Mouse (Mus musculus) G1E (cell line): ENCODE measurements around the gene Ccr2. TPM values are rescaled to one million over a fixed set of nuclear protein-coding genes. Genes with fewer than 3 reads are reported as not detected.
"Not testable (repeated sequence)": the region's sequence is repeated elsewhere in the genome, so short reads cannot be mapped to it uniquely, and the experiment has no call there.

Source experiments
- ATAC-seq: 2 replicates; pipeline ENCODE4 v1.8.0; 2016; ENCODE audit warnings: mild to moderate bottlenecking; ENCODE audit not compliant: insufficient number of reproducible peaks, poor library complexity, low FRiP score, severe bottlenecking; ENCODE audit errors: extremely low read depth
- DNase-seq: peaks from one replicate; pipeline ENCODE4 v3.0.0; 2012; ENCODE audit warnings: low spot score
- H3K27me3 ChIP-seq: 2 replicates; pipeline ENCODE4 v1.6.1; 2012; ENCODE audit warnings: mild to moderate bottlenecking, low read length, inconsistent platforms; ENCODE audit not compliant: insufficient read depth
- H3K36me3 ChIP-seq: replicated peaks from 2 replicates; pipeline ENCODE3; 2012; ENCODE audit warnings: mild to moderate bottlenecking, inconsistent platforms
- H3K4me1 ChIP-seq: 2 replicates; pipeline ENCODE4 v1.6.1; 2012; ENCODE audit warnings: low read depth, low read length, inconsistent platforms, mixed read lengths; ENCODE audit not compliant: insufficient read depth
- H3K4me3 ChIP-seq: 2 replicates; pipeline ENCODE4 v1.5.1; 2012; ENCODE audit warnings: low read depth, mild to moderate bottlenecking, inconsistent platforms, low read length, moderate library complexity, mixed read lengths
- H3K9me3 ChIP-seq: replicated peaks from 2 replicates; pipeline ENCODE4 v1.6.1; 2012; ENCODE audit warnings: inconsistent platforms
- CTCF ChIP-seq: IDR thresholded peaks from 2 replicates; pipeline ENCODE4 v1.5.1; 2012; ENCODE audit warnings: low read depth, low read length, inconsistent platforms, mixed read lengths
- GATA1 ChIP-seq: IDR thresholded peaks from 2 replicates; pipeline ENCODE4 v1.6.1; 2012; ENCODE audit warnings: borderline replicate concordance, low read length, inconsistent platforms, mixed read lengths
- GATA2 ChIP-seq: IDR thresholded peaks from 2 replicates; pipeline ENCODE4 v1.6.1; 2012; ENCODE audit warnings: low read depth, low read length, inconsistent platforms, borderline replicate concordance
- POLR2AphosphoS5 ChIP-seq: IDR thresholded peaks from 2 replicates; pipeline ENCODE4 v1.6.1; 2012; ENCODE audit warnings: low read depth, low read length, inconsistent platforms; ENCODE audit not compliant: insufficient replicate concordance
- TAL1 ChIP-seq: conservative IDR thresholded peaks from 2 replicates; pipeline ENCODE4 v1.6.1; 2012; ENCODE audit warnings: low read depth, low read length, inconsistent platforms, mixed read lengths
- polyA plus RNA-seq: library from polyadenylated mRNA; stranded (reverse); fragments of >175 nt; gene quantifications from 2 replicates; pipeline ENCODE4 v1.2.3, GENCODE M21; 2012
- total RNA-seq, 2 experiments: library from RNA; stranded (forward) in 1 of 2; stranded (reverse) in 1 of 2; fragments of 200-1000 nt in 1 of 2; fragments of >200 nt in 1 of 2; fragmentation: Nextera tagmentation in 1 of 2; gene quantifications; 2 replicates each; pipeline ENCODE4 v1.2.3; 2014 to 2017

The Ccr2 gene
- 0.24 TPM in 1 of 2 replicates, not detected in the other for total RNA-seq (2014; fragmentation: Nextera tagmentation)
- total RNA-seq (2017) = 0.46 and 0.93 TPM in 2 replicates
- polyA plus RNA-seq = not detected in 2 replicates

- H3K4me1 ChIP-seq = peaks cover 22% of the 10 kb centered on the region
- no peak within 1 kb of the TSS for H3K4me3 ChIP-seq
- H3K9me3 ChIP-seq = no peaks in the 10 kb centered on the region
- DNase-seq (no peak), ATAC-seq (no peak)
- no peaks in the 10 kb centered on the region for H3K36me3 ChIP-seq
- no peak for TF ChIP-seq POLR2AphosphoS5
- no peak for TF ChIP-seq GATA2
- TF ChIP-seq GATA1 = no peak
- no peak for TF ChIP-seq TAL1
- TF ChIP-seq CTCF = no peak
- H3K27me3 ChIP-seq = peaks cover 3% of the 10 kb centered on the region; the same call in 1 of the 2 replicates
Measured at GRCm38 (mm10) chr9:124101723-124102122, at the start of gene Ccr2. TSS of gene Ccr2 (plus strand) at chr9:124101950.

GRCm38 (mm10) chr9:124053532-124053931 is 48.2 kb upstream of the Ccr2 start:
- Histone ChIP-seq H3K4me3 (no peak overlapping the region), H3K27me3 (no peaks in the 10 kb centered on the region; the same call in 1 of the 2 replicates), H3K4me1 (peaks cover 35% of the 10 kb centered on the region), H3K36me3 (no peaks in the 10 kb centered on the region), H3K9me3 (no peaks in the 10 kb centered on the region)
- TF ChIP-seq POLR2AphosphoS5 = no peak
- TF ChIP-seq GATA2 = no peak
- TF ChIP-seq TAL1 = no peak
- TF ChIP-seq CTCF = no peak
- no peak for TF ChIP-seq GATA1
- no peak for ATAC-seq
- DNase-seq = no peak

DNA sequence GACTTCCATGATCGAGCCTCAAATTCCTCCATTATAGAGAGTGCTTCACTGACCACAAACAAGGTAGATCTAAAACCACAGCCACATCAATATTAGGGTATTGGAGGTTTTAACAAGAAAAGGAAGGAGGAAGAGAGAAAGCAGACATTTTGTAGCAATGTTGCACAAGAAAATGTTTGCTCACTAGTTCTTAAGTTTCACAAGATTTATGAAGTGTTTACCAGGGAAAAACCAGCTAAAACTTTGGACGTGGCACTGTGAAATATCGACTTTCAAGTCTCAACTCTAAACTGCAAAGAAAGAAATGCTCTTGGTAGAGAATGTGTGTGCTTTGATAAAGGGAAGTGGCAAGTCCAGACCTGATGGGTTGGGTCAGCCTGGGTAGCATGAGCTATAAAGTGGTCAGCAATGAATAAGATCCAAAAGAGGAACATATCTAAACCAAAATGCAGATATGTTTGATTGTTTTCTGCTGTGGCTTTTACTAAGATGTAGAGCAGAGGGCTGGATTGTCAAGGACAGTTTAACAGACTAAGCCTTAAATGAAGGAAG is 45.5 kb upstream of the Ccr2 start:
- H3K27me3 ChIP-seq = no peaks in the 10 kb centered on the region; the same call in 1 of the 2 replicates
- H3K36me3 ChIP-seq = no peaks in the 10 kb centered on the region
- no peak for DNase-seq
- TF ChIP-seq GATA1 = no peak
- no peak for TF ChIP-seq TAL1
- TF ChIP-seq GATA2 = no peak
- no peak for TF ChIP-seq CTCF
- no peak for TF ChIP-seq POLR2AphosphoS5
- ATAC-seq = no peak
- peaks cover 28% of the 10 kb centered on the region for H3K4me1 ChIP-seq
- H3K4me3 ChIP-seq = no peak overlapping the region
- no peaks in the 10 kb centered on the region for H3K9me3 ChIP-seq

GRCm38 (mm10) chr9:124059660-124060352 is 41.9 kb upstream of the Ccr2 start:
- DNase-seq (no peak), ATAC-seq (peak; percentile 15; the same call in 1 of the 2 replicates)
- no peak overlapping the region for H3K4me3 ChIP-seq
- H3K36me3 ChIP-seq = no peaks in the 10 kb centered on the region
- no peaks in the 10 kb centered on the region for H3K27me3 ChIP-seq
- TF ChIP-seq GATA2 (no peak), GATA1 (no peak), TAL1 (no peak; the same call in 1 of the 2 replicates), CTCF (no peak), POLR2AphosphoS5 (no peak)
- H3K4me1 ChIP-seq = peaks cover 21% of the 10 kb centered on the region
- no peaks in the 10 kb centered on the region for H3K9me3 ChIP-seq

GRCm38 (mm10) chr9:124061474-124062432 is 40.0 kb upstream of the Ccr2 start:
- not testable (repeated sequence) for DNase-seq, H3K27me3 ChIP-seq

GRCm38 (mm10) chr9:124066572-124067103 is 35.1 kb upstream of the Ccr2 start:
- DNase-seq (no peak), ATAC-seq (no peak)
- Histone ChIP-seq H3K27me3 (no peaks in the 10 kb centered on the region), H3K9me3 (no peaks in the 10 kb centered on the region), H3K4me3 (no peak overlapping the region), H3K36me3 (no peaks in the 10 kb centered on the region), H3K4me1 (peaks cover 19% of the 10 kb centered on the region)
- TF ChIP-seq POLR2AphosphoS5 (no peak), GATA1 (no peak)

More at GRCm38 (mm10) chr9:124061474-124062432, 40.0 kb upstream of the Ccr2 start:
- ATAC-seq, H3K9me3 ChIP-seq, H3K36me3 ChIP-seq, H3K4me3 ChIP-seq: not testable (repeated sequence)
- H3K4me1 ChIP-seq = peaks cover 20% of the 10 kb centered on the region
